Mouse (Mus musculus) layer of hippocampus, adult 9-10 months (tissue): ENCODE data around the gene Med20.

ENCODE experiments used
- DNase-seq: peaks from one replicate; pipeline ENCODE4 v3.0.0; 2022; ENCODE audit warnings: low spot score

Med20 gene

DNA sequence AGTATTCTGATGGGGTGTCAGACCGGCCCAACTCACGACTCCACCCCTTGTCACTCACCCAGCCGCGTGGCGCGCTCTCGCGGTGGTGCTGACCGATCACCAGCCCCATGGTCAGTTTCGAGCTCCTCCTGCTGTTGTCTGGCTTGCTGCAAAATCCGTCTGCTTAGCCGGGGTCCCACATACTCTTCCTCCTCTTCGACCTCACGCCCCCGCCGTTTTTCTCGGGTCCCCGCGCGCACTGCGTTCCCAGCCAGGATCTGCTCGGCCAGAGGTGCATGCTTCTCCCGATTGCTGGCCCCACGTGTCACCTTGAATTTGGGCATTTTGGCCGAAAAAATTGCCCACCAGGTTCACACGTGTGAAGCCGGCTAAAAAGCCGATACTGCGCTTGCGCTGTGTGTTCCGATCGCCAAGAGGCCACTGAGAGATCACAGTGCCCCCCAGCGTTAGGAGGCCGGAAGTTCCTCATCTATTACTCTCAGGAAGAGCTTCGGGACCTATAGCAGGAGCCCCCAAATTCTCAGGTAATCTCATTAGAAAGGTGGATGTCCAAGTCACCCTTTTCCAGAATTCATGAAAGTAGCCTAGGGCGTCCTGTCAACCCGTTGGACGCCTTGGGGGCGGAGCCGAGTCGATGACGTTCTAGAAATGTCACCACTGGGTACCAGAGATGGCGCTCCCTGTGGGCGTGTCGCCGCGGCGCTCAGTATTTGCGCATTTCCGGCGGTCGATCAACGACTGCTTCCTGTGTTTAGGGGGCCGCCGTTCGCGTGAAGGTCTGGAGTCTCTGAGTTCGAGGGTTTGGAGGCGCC lies at the start of gene Med20, which contains the start of the genes Bysl and Gm20517:
Gene Med20, plus strand, starts transcription at position 734 of the 812 bp plus-strand sequence.
Gene Bysl, minus strand, starts transcription at position 644 of the 812 bp plus-strand sequence.
Gene Gm20517, plus strand, starts transcription at position 741 of the 812 bp plus-strand sequence.
- DNase-seq, result peak; percentile 90

DNA sequence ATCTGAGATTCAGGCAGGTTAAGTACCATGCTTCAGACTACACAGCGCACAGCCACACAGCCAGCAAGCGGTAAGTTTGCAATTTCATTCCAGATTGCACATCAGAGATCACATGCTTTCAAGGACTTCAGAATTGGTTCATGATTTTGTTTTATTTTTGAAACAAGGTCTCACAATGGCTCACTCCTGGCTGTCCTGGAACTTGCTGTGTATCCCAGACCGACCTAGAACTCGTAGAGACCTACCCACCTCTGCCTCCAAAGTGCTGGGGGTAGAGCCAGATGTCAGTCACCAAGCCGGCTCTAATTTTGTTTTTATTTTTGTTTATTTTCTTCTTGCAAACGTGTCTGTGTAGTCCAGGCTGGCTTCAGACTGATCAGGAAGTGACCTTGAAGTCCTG lies 48.5 kb upstream of the Med20 start:
- DNase-seq, result no peak

DNA sequence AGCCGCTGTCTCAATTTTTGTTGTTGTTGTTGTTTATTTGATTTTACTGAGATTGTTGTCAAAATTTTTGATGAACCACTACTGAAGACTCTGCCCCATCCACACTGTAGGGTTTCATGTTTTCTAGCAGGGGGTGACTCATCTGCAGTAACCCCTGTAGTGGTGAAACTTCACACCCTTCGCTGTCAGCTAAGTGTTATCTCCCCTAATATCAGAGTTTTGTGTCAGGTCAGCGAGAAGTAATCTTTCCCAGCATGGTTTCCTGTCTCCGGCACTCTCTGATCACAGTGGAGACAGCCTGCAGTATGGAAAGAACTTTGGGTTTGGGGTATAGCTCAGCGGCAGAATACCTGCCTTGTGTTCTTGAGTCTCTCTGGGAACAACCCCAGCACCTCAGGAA lies 46.8 kb upstream of the Med20 start:
- no peak for DNase-seq

DNA sequence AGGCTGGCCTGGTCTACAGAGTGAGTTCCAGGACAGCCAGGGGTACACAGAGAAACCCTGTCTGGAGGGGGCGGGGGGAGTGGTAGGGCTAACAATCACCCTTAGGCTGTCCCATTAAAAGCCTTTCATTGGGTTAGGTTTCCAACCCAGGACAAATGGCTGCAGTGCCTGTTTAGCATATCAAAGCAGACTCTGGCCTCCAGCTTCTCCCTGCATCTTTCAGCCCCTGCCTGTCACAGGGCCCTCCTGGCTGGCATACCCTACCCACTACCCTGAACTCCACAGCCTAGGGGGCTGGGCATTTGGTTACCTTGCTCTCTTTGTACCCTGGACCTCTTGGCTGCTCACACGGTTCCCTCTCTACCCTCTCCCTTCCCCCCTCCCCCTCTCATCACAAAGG lies 45.2 kb upstream of the Med20 start:
- DNase-seq, result no peak

DNA sequence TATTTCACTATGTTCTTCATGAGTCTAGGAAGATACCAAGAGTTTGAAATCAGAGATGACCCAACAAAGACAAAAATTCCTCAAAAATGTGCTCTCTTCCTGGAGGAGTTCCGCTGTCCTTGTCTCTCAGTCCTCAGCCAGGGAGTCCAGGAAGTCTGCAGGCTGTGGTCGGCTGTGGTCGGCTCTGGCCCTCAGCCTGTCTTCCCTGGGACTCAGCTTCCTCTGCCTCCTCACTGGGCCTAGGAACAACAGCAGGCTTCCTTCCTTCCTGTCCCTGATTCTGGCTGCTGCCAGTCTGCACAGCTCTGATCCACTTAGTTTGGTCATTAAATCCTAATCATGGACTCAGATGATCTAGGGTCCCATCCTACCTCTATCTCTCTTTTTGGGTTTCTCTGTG lies 44.1 kb upstream of the Med20 start:
- DNase-seq, result no peak

DNA sequence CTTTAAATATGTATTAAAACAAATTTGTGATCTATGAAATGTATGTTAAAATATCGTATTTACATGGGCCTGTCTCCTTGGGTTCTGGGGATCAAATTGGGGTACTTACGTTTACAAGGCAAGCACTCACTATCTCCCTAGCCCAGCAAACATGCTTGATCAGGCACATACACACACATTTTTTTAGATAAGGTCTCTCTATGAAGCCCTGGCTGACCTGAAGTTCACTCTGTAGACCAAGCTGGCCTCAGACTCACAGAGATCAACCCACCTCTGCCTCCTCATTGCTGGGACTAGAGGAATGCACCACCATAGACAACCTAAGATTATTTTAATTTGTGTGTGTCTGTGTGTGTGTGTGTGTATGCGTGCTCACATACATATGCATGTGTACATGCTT lies 43.0 kb upstream of the Med20 start:
- DNase-seq, result no peak

DNA sequence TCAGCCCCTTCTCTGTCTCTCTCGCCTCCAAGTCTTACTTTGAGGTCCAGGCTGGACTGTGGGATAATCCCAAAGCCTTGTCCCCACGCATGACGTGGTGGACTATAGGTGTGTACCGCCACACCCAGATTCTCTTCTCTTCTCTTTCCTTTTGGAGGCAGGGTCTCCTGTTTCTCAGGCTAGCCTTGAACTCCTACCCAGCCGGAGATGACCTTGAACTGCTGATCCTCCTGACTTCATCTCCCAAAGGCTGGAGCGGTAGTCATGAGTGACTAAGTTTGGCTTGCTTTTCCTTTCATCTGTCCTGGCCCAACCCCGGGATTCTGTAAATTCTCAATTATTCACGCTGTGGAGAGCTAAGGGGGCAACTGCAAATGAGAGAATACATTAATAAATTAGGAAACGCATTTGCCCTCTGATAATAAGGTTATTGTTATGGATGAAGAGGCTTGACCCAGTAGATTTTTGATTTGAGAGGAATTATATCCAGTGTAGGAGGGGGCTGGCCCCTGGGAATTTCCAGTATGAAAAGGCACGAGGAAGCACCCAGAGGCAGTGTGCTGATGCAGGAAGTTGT lies 42.3 kb upstream of the Med20 start:
- no peak for DNase-seq

DNA sequence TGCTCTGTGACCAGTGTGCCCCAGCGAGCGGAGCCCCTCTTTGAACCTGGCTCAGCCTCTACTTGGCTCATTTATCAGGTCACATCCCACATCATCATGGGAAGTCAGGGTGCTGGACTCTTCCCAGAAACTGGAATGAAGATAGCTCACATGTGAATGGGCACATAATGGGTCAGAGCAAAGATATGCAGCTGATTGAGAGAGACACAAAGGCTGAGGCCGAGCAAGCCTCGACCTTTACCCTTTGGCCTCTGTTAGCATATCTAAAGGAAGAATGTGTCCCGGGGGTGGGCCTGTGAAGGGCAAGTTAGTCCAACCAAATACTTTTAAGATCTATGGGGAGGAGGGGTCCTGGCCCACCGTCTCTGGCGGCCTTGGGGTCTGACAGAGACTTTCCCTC lies 39.8 kb upstream of the Med20 start:
- DNase-seq, result no peak

DNA sequence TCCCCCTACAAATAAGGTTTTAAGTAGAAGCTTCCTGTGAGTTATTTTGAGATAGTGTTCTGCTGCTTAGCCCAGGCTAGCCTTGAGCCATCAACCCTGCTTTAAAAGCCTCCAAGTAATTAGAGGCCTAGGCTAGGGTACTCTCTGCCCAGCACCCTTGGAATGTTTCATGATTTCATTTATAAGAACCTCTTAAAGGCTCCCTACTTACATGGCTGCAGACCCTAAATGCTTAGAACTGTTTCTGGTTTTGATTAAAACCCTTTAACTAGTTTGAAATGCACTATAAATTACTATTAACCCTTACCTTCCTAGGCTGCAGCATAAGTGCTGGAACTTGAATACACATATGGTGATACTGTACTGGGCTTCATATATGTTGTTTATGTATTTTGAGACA lies 38.9 kb upstream of the Med20 start:
- DNase-seq, result no peak

DNA sequence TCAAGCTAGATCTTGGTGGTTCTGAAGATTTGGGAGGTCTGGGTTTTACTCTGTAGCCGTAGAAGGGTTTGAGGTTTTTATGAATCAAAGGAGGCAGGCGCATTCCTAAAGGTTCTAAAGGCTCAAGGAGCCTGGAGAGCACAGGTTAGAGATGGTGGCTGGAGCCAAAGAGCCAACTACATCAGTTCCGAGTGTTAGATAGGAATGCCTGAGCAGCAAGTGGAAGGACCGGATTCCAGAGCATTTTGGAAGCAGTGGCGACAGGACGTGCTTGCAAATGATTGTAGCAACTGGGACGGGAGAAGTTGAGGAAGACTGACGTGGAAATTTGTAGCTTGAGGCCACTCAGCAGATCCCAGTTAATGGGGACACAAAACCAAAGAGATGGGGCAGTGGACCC lies 37.4 kb upstream of the Med20 start:
- no peak for DNase-seq

DNA sequence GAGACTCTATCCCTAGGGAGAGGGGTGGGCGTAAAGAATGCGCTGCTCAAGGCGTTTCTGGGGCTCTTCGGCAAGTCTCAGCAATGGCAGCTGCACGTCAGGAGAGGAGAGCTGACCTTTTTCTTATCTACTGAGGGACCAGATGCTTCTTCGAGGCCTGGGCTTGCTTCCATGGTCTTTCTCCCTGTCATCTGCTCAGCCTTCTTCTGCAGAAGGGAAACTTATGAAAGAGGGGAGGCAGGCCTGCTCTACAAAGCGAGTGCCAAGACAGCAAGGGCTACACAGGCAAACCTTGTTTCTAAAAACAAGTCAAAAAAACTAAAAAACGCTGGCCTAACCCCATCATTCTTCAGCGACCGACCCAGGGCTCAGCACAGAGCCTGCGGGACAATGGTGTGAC lies 36.6 kb upstream of the Med20 start:
- DNase-seq, result no peak

DNA sequence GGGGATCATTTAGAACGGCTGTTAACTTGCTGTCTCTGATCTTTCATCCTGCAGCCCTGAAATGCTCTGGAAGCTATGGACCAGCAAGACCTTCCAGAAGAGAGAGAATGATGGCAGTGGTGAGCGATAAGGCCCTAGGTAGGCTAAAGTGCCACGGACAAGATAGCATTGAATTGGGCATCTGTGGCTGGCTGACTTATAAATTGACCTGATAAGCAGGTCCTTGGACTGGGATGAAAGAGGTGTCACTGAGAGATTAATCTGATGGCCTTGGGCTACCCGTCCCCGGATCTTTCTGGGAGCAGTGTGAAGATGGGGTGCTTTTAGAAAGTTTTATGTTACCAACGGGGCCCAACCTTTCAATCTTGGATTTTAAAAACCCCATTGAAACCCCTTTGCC lies 32.7 kb upstream of the Med20 start:
- no peak for DNase-seq

DNA sequence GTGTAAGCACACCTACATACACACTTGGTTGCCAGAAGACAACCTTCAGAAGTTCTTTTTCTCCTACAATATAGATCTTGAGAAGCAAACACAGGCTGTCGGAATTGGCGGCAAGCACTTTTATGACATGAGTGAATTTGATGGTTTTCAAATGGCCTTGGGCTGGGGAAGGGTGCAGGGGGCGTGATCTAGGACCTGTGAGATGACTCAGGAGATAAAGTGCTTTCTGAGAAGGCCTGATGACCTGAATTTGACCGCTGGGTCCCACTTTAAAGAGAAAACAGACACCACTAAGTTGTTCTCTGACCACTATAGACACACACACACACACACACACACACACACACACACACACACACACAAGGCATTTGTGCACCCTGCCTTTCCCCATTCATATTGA lies 30.4 kb upstream of the Med20 start:
- no peak for DNase-seq

DNA sequence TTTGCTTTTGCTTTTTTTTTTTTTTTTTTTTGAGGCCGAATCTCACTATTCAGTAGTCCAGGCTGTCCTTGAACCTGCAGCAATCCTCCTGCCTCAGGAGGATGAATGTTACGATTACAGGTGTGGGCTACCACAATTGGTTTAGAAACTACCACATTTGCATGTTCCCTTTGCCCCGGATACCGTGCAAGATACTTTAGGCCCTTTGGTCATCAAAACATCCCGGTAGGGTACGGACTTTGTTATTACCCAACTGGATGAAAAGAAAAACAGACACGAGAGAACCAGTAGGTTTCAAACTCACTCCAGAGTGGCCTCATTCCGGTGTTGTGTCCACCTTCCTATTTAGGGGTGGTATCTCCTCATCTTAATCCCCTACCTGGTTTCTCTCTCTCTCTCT lies 22.9 kb upstream of the Med20 start:
- DNase-seq, result no peak

DNA sequence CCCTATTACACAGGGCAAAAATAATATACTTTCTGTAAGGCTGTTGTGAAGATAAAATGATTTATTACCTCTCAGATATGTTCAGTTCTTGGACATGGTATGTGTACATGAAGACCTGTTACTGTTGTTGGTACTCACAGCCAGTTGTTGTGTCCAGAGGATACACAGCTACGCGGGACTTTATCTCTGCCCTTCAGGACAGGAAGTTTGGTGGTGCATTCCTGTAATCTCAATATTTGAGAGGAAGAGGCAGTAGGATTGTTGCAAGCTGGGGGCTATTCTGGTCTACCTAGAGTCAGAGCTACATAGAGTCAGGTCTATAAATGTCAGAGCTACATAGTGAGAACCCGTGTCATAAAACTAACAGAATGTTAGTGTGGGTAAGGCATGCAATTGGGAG lies 20.3 kb upstream of the Med20 start:
- DNase-seq, result no peak

DNA sequence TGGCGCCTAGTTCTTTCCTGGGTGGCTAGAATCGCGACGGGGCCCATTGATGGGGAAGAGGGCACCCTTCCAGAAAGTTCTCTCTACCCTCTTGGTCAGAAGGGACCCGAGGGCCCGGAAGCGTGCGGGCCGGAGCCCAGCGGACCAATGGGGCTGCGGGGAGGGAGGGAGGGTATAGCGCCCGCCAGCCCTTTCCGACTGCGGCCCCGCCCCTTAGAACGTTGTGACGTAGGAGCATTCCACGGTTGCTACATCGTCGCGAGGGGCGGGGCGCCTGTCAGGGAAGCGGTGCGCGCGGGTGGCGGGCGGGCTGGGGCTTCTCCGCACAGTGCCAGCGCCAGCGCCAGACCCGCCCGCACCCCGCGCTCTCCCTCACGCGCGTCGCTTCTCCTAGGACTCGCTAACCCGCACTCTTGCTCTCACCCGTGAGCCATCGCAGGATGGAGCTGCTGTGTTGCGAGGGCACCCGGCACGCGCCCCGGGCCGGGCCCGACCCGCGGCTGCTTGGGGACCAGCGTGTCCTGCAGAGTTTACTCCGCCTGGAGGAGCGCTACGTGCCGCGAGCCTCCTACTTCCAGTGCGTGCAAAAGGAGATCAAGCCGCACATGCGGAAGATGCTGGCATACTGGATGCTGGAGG lies 18.0 kb upstream of the Med20 start:
- DNase-seq, result peak; percentile 51

DNA sequence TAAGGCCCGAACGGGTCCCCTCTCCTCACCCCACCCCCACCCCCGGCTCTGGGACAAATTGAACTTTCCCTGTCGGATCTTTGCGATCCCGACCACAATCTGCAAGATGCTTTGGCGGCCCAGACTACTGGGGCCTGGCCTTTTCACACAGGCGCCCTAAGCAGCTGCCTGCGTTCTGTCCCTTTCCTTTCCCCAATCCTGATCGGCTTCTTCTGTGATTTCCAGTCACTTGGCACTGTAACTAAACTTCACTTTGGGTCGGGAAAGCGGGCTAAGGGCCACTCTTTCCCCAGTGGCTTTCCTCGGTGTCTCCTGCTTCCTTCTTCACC lies 17.6 kb upstream of the Med20 start:
- DNase-seq, result no peak

DNA sequence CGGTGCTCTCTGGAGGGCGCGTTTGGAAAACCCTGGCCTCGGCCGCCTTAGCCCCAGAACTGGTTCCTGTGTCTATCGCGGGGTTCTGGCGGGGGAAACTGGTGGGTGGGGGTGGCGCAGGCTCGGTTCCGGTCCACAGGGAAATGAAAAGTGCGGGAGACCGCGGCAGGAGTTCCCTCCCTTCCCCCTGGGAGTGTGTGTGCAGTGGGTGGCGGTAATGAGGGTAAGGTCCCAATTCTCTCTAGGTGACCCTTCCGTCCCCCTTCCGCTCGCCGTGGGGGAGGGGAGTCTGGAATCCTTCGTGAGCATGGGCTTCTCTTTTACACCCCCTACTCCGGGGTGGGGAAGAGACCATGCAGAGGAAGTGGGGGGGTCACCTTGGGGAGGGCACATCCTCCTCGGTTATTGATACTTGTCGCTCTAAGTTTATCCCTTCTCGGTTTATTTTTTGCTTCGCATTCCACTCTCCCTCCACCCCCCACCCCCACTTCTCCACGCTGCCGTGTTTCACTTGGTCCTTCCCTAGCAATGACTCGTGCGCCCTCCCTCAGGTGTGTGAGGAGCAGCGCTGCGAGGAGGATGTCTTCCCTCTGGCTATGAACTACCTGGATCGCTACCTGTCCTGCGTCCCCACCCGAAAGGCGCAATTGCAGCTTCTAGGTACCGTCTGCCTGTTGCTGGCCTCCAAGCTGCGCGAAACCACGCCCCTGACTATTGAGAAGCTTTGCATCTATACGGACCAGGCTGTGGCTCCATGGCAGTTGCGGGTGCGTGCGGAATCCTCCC lies 17.0 kb upstream of the Med20 start:
- DNase-seq, result no peak

DNA sequence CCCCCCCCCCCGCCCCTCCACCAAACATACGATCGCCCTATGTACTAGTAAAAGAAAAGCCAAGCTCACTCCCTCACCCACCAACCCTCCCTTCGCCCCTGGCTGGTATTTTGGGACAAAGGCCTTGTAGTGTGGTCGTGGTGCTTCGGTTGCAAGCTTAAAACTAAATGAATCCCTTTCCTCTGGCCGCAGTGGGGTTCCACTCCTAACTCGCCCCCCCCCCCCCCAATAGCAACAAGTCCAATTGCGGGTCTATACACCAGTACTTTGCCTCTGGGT lies 16.5 kb upstream of the Med20 start:
- DNase-seq, result no peak

DNA sequence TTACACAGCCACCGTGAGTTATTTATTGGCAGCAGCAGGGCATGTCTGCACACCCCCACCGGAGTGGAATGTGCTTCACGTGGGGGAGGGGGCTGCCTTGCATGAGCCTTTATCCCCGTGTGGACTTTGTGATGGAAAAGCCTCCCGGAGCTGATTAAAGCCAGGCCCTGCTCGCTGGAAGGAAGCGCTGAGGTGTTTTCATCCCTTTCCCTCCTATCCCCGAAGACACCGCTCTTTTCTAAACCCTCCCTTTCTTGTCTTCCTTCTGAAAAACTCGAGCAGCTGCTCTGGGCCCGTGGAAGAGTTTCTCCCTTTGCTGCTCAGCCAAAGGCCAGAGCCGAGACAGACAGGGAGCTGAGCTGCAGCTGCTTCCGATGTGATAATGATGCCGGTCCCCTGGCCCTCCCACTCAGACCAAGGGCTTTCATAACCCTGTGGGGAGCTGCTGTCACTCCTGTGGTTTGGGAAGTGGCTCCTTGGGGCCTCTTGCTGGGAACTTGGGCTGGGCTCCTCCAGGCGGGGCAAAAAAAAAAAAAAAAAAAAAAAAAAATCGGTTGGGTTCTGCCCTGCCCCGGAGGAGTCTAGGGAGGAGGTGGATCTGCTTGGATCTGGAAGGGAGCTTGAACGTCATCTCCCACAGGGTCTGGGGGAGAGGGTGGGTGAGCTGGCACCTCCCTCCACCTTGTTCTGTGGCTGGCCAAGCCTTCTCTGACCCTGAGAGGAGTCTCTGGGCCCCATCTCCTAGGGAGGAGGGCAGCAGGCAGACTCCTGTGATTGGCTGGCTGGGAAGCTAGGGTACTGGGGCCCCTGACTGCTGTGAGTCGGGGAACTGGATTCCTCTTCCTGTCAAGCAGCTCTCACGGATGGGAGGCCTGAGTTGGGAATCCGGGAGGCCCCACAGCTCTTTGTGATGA lies 15.9 kb upstream of the Med20 start:
- DNase-seq, result no peak

DNA sequence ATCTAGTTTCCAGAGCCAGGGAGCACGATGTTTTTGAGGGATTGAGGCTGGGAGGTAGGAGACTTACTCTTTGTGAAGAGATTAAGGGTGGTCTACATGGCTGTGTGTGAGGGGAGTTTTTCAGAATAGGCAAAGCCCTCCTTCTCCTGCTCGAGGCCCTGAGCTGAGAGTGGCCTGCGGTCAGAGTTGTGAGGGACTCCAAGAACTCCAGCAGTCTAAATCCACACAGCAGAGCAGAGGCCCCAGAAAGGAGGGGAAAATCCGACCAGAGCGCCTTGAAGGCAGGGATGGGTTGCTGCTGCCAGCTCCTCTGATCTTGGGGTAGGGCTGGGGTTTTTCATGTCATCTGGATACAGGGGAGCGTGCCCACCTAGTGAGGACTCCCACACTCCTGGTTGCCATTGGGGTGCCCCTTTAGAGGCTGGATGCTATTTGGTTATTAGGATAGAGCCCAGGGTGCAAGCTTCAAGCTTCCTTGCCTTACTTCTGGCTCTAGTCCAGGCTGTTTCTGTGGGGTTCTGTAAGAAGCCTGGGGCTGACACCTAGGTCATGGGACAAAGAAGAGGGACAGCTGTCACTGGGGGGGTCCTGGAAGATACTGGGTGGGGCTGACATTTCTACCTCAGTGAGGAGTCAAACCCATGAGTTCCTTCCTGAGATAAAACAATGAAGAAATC lies 15.1 kb upstream of the Med20 start:
- no peak for DNase-seq

DNA sequence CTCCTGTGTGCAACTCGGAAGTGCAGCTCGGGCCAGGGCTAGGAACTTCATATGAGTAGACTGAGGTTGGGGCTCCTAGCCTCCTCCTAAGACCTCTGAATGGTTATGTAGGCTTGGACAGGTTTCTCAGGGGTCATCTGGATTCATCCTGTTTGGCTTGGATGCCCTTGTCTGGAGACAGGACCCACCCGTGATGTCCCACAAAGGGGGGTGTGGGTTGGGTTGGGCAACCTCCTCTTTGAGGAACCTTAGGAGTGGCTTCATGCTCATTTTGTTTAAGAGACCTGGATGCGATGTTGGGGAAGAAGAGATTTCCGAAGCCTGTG lies 14.6 kb upstream of the Med20 start:
- no peak for DNase-seq
